Mouse (Mus musculus) liver, postnatal 0 days (tissue): ENCODE data around the gene Olfr521. TPM values are rescaled to one million over a fixed set of nuclear protein-coding genes. Genes with fewer than 3 reads are reported as not detected.

Experiments
- ATAC-seq: fragments of 200-750 bp; cut with Nextera tagmentation; 2 replicates; pipeline ENCODE4 v1.8.0; 2017; ENCODE audit warnings: mild to moderate bottlenecking, moderate library complexity
- DNase-seq: peaks from one replicate; pipeline ENCODE4 v3.0.0-alpha.2; 2016
- H3K27ac ChIP-seq: fragments of 300-500 bp; sonication (generic); 2 replicates; pipeline ENCODE4 v1.5.1; 2014; ENCODE audit warnings: antibody characterized with exemption, moderate library complexity, mild to moderate bottlenecking, low read depth
- H3K27me3 ChIP-seq: fragments of 300-500 bp; sonication (generic); 2 replicates; pipeline ENCODE4 v1.6.1; 2014; ENCODE audit warnings: low read length, control low read depth, mixed read lengths; ENCODE audit not compliant: insufficient read depth
- H3K36me3 ChIP-seq: fragments of 300-500 bp; sonication (generic); replicated peaks from 2 replicates; pipeline ENCODE4 v1.6.1; 2014; ENCODE audit warnings: mild to moderate bottlenecking, control low read depth, low read length, moderate library complexity, mixed read lengths; ENCODE audit not compliant: insufficient read depth
- H3K4me1 ChIP-seq: fragments of 300-500 bp; sonication (generic); 2 replicates; pipeline ENCODE4 v1.6.1; 2014; ENCODE audit warnings: antibody characterized with exemption, mild to moderate bottlenecking, control low read depth; ENCODE audit not compliant: insufficient read depth
- H3K4me2 ChIP-seq: fragments of 300-500 bp; sonication (generic); 2 replicates; pipeline ENCODE4 v1.6.1; 2014; ENCODE audit warnings: low read depth, mild to moderate bottlenecking, low read length, moderate library complexity, mixed read lengths
- H3K4me3 ChIP-seq: fragments of 300-500 bp; sonication (generic); 2 replicates; pipeline ENCODE4 v1.5.1; 2014; ENCODE audit warnings: low read depth, low read length
- H3K9ac ChIP-seq: fragments of 300-500 bp; sonication (generic); replicated peaks from 2 replicates; pipeline ENCODE4 v1.6.1; 2014; ENCODE audit warnings: mild to moderate bottlenecking, moderate library complexity
- H3K9me3 ChIP-seq: fragments of 300-500 bp; sonication (generic); 2 replicates; pipeline ENCODE4 v1.6.1; 2016; ENCODE audit warnings: mild to moderate bottlenecking, control low read depth, low read length, mixed read lengths
- CTCF ChIP-seq: sonication (generic); IDR thresholded peaks from 2 replicates; pipeline ENCODE4 v1.5.1; 2016; ENCODE audit warnings: antibody characterized with exemption, low read depth
- EP300 ChIP-seq: IDR thresholded peaks from 2 replicates; pipeline ENCODE4 v1.6.1; 2016; ENCODE audit warnings: antibody characterized with exemption, low read depth, mild to moderate bottlenecking
- WGBS: fragments of 180-500 bp; shearing (Covaris S2); extraction: QIAGEN DNeasy Blood & Tissue Kit; methylation state at CpG from one replicate; pipeline ENCODE4 v1.1.7; 2014; ENCODE audit not compliant: insufficient replicate concordance; 5-methylcytosine and 5-hydroxymethylcytosine counted together
- polyA plus RNA-seq: library from polyadenylated mRNA; unstranded; fragments of >200 nt; fragmentation: Nextera tagmentation; extraction: Ambion mirVana; gene quantifications from 2 replicates; pipeline ENCODE4 v1.2.1, GENCODE M21; 2015

Gene Olfr521
- polyA plus RNA-seq, 1 experiment from 2014 or later, result not detected

- DNase-seq (no peak), ATAC-seq (no peak)
- H3K4me1 ChIP-seq, result no peaks in the 10 kb centered on the region
- no peaks in the 10 kb centered on the region for H3K9me3 ChIP-seq
- H3K4me2 ChIP-seq, result no peak overlapping the region
- no peak overlapping the region for H3K27ac ChIP-seq
- no peaks in the 10 kb centered on the region for H3K27me3 ChIP-seq
- H3K4me3 ChIP-seq, result no peak overlapping the region
- H3K36me3 ChIP-seq, result no peaks in the 10 kb centered on the region
- WGBS, result 61% methylated on average over 2 of the region's 2 CpGs
- TF ChIP-seq EP300 (no peak), CTCF (no peak)
- no peak overlapping the region for H3K9ac ChIP-seq
These were observed 18.6 kb downstream of the Olfr521 start for GRCm38 (mm10) chr7:99781916-99782315.

GRCm38 (mm10) chr7:99783421-99783820 lies 20.1 kb downstream of the Olfr521 start:
- Histone ChIP-seq H3K27ac (no peak overlapping the region), H3K4me1 (no peaks in the 10 kb centered on the region), H3K4me2 (no peak overlapping the region), H3K9me3 (no peaks in the 10 kb centered on the region), H3K36me3 (no peaks in the 10 kb centered on the region), H3K27me3 (no peaks in the 10 kb centered on the region), H3K4me3 (no peak overlapping the region), H3K9ac (no peak overlapping the region)
- ATAC-seq (no peak), DNase-seq (no peak)
- TF ChIP-seq EP300 (no peak), CTCF (no peak)
- 82% methylated on average over 7 of the region's 7 CpGs for WGBS

GRCm38 (mm10) chr7:99785553-99785952 lies 22.2 kb downstream of the Olfr521 start:
- 63% methylated on average over 3 of the region's 3 CpGs for WGBS
- Histone ChIP-seq H3K4me3 (no peak overlapping the region), H3K9me3 (no peaks in the 10 kb centered on the region), H3K4me1 (no peaks in the 10 kb centered on the region), H3K27ac (no peak overlapping the region), H3K4me2 (no peak overlapping the region), H3K36me3 (no peaks in the 10 kb centered on the region), H3K9ac (no peak overlapping the region), H3K27me3 (no peaks in the 10 kb centered on the region)
- no peak for DNase-seq
- TF ChIP-seq EP300 (no peak), CTCF (no peak)
- no peak for ATAC-seq

- H3K27me3 ChIP-seq, result no peaks in the 10 kb centered on the region
- no peak overlapping the region for H3K4me3 ChIP-seq
- H3K27ac ChIP-seq, result no peak overlapping the region
- H3K4me2 ChIP-seq, result no peak overlapping the region
- no peaks in the 10 kb centered on the region for H3K9me3 ChIP-seq
- no peak for TF ChIP-seq CTCF
- TF ChIP-seq EP300, result no peak
- H3K9ac ChIP-seq, result no peak overlapping the region
- ATAC-seq, result no peak
- no peak for DNase-seq
- 83% methylated on average over 3 of the region's 3 CpGs for WGBS
- H3K4me1 ChIP-seq, result no peaks in the 10 kb centered on the region
- H3K36me3 ChIP-seq, result no peaks in the 10 kb centered on the region
These were observed 23.5 kb downstream of the Olfr521 start for GRCm38 (mm10) chr7:99786774-99787173.

- Histone ChIP-seq H3K27ac (no peak overlapping the region), H3K4me1 (no peaks in the 10 kb centered on the region), H3K9me3 (no peaks in the 10 kb centered on the region), H3K27me3 (no peaks in the 10 kb centered on the region), H3K36me3 (no peaks in the 10 kb centered on the region), H3K9ac (no peak overlapping the region), H3K4me2 (no peak overlapping the region), H3K4me3 (no peak overlapping the region)
- DNase-seq (no peak), ATAC-seq (no peak)
- TF ChIP-seq EP300, result no peak
- TF ChIP-seq CTCF, result no peak
- 65% methylated on average over 2 of the region's 2 CpGs for WGBS
These were observed 24.6 kb downstream of the Olfr521 start for GRCm38 (mm10) chr7:99787935-99788334.

GRCm38 (mm10) chr7:99788563-99788962 lies 25.3 kb downstream of the Olfr521 start:
- ATAC-seq (no peak), DNase-seq (no peak)
- TF ChIP-seq EP300 (no peak), CTCF (no peak)
- H3K4me2 ChIP-seq, result no peak overlapping the region
- H3K9me3 ChIP-seq, result no peaks in the 10 kb centered on the region
- 63% methylated on average over 5 of the region's 5 CpGs for WGBS
- no peaks in the 10 kb centered on the region for H3K4me1 ChIP-seq
- no peak overlapping the region for H3K9ac ChIP-seq
- no peaks in the 10 kb centered on the region for H3K27me3 ChIP-seq
- H3K4me3 ChIP-seq, result no peak overlapping the region
- no peaks in the 10 kb centered on the region for H3K36me3 ChIP-seq
- no peak overlapping the region for H3K27ac ChIP-seq

- no peak for TF ChIP-seq EP300
- TF ChIP-seq CTCF, result no peak
- H3K36me3 ChIP-seq, result no peaks in the 10 kb centered on the region
- H3K4me2 ChIP-seq, result no peak overlapping the region
- H3K9me3 ChIP-seq, result no peaks in the 10 kb centered on the region
- H3K27me3 ChIP-seq, result no peaks in the 10 kb centered on the region
- H3K27ac ChIP-seq, result no peak overlapping the region
- no peak overlapping the region for H3K9ac ChIP-seq
- WGBS, result 74% methylated on average over 10 of the region's 10 CpGs
- ATAC-seq (no peak), DNase-seq (no peak)
- no peak overlapping the region for H3K4me3 ChIP-seq
- H3K4me1 ChIP-seq, result no peaks in the 10 kb centered on the region
These were observed 27.5 kb downstream of the Olfr521 start for GRCm38 (mm10) chr7:99790816-99791215.
